Mouse (Mus musculus) hindbrain, embryonic 16.5 days (tissue): ENCODE results near the gene Pcp2. TPM values are rescaled to one million over a fixed set of nuclear protein-coding genes. Genes with fewer than 3 reads are reported as not detected.

Experiments used
- ATAC-seq: fragments of 200-750 bp; cut with Nextera tagmentation; 2 replicates; pipeline ENCODE4 v1.8.0; 2017; ENCODE audit warnings: moderate TSS enrichment, moderate library complexity
- H3K27ac ChIP-seq: fragments of 300-500 bp; sonication (generic); 2 replicates; pipeline ENCODE4 v1.5.1; 2014; ENCODE audit warnings: low read depth, mild to moderate bottlenecking, control low read depth, low read length, moderate library complexity
- H3K27me3 ChIP-seq: fragments of 300-500 bp; sonication (generic); replicated peaks from 2 replicates; pipeline ENCODE4 v1.6.1; 2014; ENCODE audit warnings: low read length; ENCODE audit not compliant: control insufficient read depth, insufficient read depth
- H3K36me3 ChIP-seq: fragments of 300-500 bp; sonication (generic); 2 replicates; pipeline ENCODE4 v1.6.1; 2014; ENCODE audit warnings: mild to moderate bottlenecking, low read length, moderate library complexity, mixed read lengths; ENCODE audit not compliant: control insufficient read depth, insufficient read depth
- H3K4me1 ChIP-seq: fragments of 300-500 bp; sonication (generic); 2 replicates; pipeline ENCODE4 v1.6.1; 2014; ENCODE audit warnings: low read depth, low read length; ENCODE audit not compliant: control insufficient read depth, insufficient read depth
- H3K4me2 ChIP-seq: fragments of 300-500 bp; sonication (generic); 2 replicates; pipeline ENCODE4 v1.6.1; 2014; ENCODE audit warnings: mild to moderate bottlenecking, low read length, control low read depth, moderate library complexity
- H3K4me3 ChIP-seq: fragments of 300-500 bp; sonication (generic); 2 replicates; pipeline ENCODE4 v1.5.1; 2014; ENCODE audit warnings: mild to moderate bottlenecking, low read length, control low read depth, moderate library complexity
- H3K9ac ChIP-seq: fragments of 300-500 bp; sonication (generic); 2 replicates; pipeline ENCODE4 v1.6.1; 2014; ENCODE audit warnings: low read depth, mild to moderate bottlenecking, control low read depth, low read length, moderate library complexity
- H3K9me3 ChIP-seq: fragments of 300-500 bp; sonication (generic); 2 replicates; pipeline ENCODE4 v1.6.1; 2014; ENCODE audit warnings: mild to moderate bottlenecking, low read length, moderate library complexity; ENCODE audit not compliant: control insufficient read depth
- WGBS: fragments of 180-500 bp; shearing (Covaris S2); extraction: QIAGEN DNeasy Blood & Tissue Kit; methylation state at CpG from one replicate; pipeline ENCODE4 v1.1.7; 2014; 5-methylcytosine and 5-hydroxymethylcytosine counted together
- polyA plus RNA-seq: library from polyadenylated mRNA; unstranded; fragments of >200 nt; fragmentation: Nextera tagmentation; extraction: Ambion mirVana; gene quantifications from 2 replicates; pipeline ENCODE4 v1.2.1, GENCODE M21; 2015

The Pcp2 gene
- polyA plus RNA-seq, 1 experiment from 2014 or later, result 30.6 TPM

DNA sequence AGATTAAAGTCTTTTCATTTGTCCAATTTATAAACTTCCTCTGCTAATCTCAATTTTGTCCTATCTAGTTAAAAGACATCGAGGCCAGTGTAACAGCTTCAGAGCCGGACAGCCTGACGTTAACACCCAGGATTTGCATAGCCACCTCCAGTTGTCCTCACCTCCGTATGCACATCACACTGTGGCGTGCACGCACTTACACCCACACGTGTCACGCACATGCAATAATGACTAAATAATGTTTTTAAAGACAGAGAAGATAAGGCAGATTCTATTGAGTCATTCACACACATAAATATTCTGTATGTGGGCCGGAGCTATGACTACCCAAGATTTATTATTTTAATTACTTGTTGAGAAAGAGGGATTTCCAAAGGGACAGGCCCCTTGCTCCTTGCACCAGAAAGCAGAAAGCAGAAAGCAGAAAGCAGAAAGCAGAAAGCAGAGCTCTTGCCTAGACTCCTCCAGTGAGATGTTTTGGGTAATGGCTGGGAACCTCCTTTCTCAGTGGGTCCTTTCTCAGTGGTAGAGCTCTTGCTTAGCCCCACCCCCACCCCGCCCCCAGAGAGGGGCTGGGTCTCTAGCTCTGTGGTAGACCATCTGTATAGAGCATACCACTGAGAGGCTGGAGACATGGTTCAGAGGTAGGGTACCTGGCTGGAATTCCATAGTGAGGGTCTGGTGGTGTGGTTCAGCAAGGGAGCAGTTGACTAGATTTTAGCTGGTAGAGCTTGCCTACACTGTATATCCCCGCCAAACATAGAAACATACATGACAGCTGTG, 29.6 kb upstream of the Pcp2 start:
- H3K9ac ChIP-seq, result no peak overlapping the region
- 73% methylated on average over 11 of the region's 11 CpGs for WGBS
- no peak overlapping the region for H3K4me3 ChIP-seq
- H3K9me3 ChIP-seq, result no peaks in the 10 kb centered on the region
- H3K27me3 ChIP-seq, result no peaks in the 10 kb centered on the region
- H3K4me2 ChIP-seq, result no peak overlapping the region
- no peaks in the 10 kb centered on the region; the same call in 1 of the 2 replicates for H3K4me1 ChIP-seq
- ATAC-seq, result no peak
- no peak overlapping the region for H3K27ac ChIP-seq
- H3K36me3 ChIP-seq, result no peaks in the 10 kb centered on the region

DNA sequence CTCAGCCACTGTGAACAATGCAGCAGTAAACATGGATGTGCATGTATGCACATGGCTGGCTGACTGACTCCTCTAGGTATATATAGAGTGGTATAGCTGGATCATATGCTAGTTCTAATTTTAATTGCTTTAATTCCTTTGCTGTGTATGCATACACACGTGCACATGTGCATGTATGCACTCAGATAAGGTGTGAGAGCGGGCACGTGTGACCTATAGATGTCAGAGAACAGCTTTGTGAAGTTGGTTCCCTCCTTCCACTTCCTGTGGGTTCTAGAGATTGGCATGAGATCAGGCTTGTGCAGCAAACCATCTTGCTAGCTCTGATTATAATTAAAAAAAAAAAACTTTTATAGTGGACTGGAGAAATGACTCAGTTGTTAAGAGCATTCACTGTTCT, 27.5 kb upstream of the Pcp2 start:
- no peak for ATAC-seq
- WGBS, result 73% methylated on average over 3 of the region's 3 CpGs
- H3K9ac ChIP-seq, result no peak overlapping the region
- H3K4me2 ChIP-seq, result no peak overlapping the region
- H3K4me3 ChIP-seq, result no peak overlapping the region
- no peaks in the 10 kb centered on the region; the same call in 1 of the 2 replicates for H3K4me1 ChIP-seq
- no peak overlapping the region for H3K27ac ChIP-seq
- H3K36me3 ChIP-seq, result no peaks in the 10 kb centered on the region
- no peaks in the 10 kb centered on the region for H3K27me3 ChIP-seq
- no peaks in the 10 kb centered on the region for H3K9me3 ChIP-seq

DNA sequence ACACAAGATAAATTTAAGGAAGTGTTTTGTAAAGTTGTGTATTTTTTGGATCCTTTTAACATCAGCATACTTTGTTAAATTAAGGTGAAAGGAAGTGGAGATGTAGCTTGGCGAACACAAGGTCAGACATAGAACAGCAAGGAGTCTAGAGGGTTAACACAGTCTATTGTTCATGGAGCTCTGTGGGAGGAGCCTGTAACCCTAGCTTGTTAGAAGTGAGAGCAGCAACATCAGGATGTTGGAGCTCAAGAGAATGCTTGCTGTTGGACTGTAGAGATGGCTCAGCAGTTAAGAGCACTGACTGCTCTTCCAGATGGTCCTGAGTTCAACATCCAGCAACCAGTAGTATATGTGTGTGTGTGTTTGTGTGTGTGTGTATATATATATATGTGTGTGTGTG, 23.6 kb upstream of the Pcp2 start:
- Histone ChIP-seq H3K4me2 (no peak overlapping the region), H3K9me3 (no peaks in the 10 kb centered on the region), H3K9ac (no peak overlapping the region), H3K4me3 (no peak overlapping the region), H3K4me1 (no peaks in the 10 kb centered on the region), H3K27ac (no peak overlapping the region), H3K27me3 (no peaks in the 10 kb centered on the region), H3K36me3 (no peaks in the 10 kb centered on the region)
- 37% methylated on average over 1 of the region's 1 CpGs for WGBS
- no peak for ATAC-seq

DNA sequence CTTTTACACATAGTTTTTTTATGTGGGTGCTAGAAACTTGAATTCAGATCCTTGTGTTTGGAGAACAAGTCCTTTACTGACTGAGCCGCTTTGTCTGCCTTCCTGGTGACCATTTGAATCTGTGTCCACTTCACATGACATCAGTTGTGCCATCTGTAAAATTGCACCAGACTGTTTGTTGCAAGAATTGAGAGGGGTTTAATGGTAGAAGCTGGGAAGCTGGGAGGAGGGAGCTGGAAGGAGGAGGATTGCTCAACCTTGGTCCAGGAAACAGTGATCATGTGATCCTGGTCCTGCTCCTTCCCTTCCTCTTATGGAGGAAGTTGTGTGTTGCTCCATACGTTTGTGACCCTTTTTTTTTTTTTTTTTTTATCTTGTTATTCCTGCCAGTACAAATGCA, 22.9 kb upstream of the Pcp2 start:
- Histone ChIP-seq H3K27ac (no peak overlapping the region), H3K9me3 (no peaks in the 10 kb centered on the region), H3K27me3 (no peaks in the 10 kb centered on the region), H3K4me2 (no peak overlapping the region), H3K36me3 (no peaks in the 10 kb centered on the region), H3K4me1 (no peaks in the 10 kb centered on the region), H3K9ac (no peak overlapping the region), H3K4me3 (no peak overlapping the region)
- WGBS, result 85% methylated on average over 2 of the region's 2 CpGs
- ATAC-seq, result no peak

GRCm38 (mm10) chr8:3647561-3647960, 22.2 kb upstream of the Pcp2 start:
- Histone ChIP-seq H3K9me3 (no peaks in the 10 kb centered on the region), H3K4me2 (no peak overlapping the region), H3K9ac (no peak overlapping the region), H3K36me3 (no peaks in the 10 kb centered on the region), H3K27ac (no peak overlapping the region), H3K27me3 (no peaks in the 10 kb centered on the region), H3K4me1 (no peaks in the 10 kb centered on the region), H3K4me3 (no peak overlapping the region)
- WGBS, result 82% methylated on average over 4 of the region's 4 CpGs
- no peak for ATAC-seq

DNA sequence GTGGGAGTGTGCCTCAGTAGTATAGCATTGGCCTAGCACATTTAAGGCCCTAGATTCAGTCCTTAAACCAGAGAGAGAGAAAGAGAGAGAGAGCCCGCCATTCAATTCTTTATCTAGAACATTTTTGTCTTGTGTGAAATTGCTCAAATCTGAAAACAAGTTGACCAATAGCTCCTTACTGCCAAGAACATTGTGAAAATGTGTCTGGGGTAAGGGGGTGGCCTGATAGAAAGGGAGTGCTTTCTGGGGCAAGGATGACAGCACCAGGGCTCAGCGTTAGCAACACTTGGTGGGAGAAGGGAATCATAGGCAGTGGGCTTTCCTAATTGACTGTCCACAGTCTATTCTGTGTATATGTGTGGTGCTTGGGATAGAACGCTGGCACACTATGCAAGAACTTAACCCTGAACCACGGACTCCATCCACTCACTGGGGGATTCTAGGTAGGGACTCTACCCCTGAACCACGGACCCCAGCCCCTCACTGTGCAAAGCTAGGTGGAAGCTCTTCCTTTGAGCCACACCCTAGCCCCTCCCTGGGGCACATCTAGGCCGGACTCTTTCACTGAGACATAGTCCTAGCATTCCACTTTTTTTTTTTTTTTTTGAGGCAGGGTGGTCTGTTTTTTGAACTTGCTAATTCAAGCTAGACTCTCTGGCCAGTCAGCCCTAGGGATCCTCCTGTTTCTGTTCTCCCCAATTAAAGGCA, 21.6 kb upstream of the Pcp2 start:
- no peak for ATAC-seq
- no peak overlapping the region for H3K9ac ChIP-seq
- 82% methylated on average over 6 of the region's 6 CpGs for WGBS

DNA sequence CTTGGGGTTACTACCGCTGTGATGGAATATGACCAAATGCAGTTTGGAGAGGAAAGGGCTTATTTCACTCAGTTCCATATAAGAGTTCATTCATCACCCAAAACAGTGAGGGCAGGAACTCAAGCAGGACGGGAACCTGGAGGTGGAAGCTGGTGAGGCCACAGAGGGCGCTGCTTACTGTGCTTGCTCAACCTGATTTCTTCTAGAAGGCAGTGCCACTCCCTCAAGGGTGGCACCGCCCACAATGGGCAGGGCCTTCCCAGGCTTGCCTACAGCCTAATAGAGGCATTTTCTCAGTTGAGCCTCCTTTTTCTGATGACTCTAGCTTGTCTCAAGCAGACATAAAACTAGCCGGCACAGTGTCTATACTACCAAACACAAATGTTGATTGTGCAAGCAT, 20.5 kb upstream of the Pcp2 start:
- no peak overlapping the region for H3K9ac ChIP-seq
- no peaks in the 10 kb centered on the region for H3K4me1 ChIP-seq
- no peaks in the 10 kb centered on the region for H3K36me3 ChIP-seq
- no peak overlapping the region for H3K4me3 ChIP-seq
- 21% methylated on average over 5 of the region's 5 CpGs for WGBS
- H3K9me3 ChIP-seq, result no peaks in the 10 kb centered on the region
- no peak overlapping the region for H3K4me2 ChIP-seq
- no peaks in the 10 kb centered on the region for H3K27me3 ChIP-seq
- no peak for ATAC-seq
- H3K27ac ChIP-seq, result no peak overlapping the region

More for the DNA sequence above, 21.6 kb upstream of the Pcp2 start:
- Histone ChIP-seq H3K4me3 (no peak overlapping the region), H3K27me3 (no peaks in the 10 kb centered on the region), H3K4me2 (no peak overlapping the region), H3K36me3 (no peaks in the 10 kb centered on the region), H3K9me3 (no peaks in the 10 kb centered on the region), H3K27ac (no peak overlapping the region), H3K4me1 (no peaks in the 10 kb centered on the region)

DNA sequence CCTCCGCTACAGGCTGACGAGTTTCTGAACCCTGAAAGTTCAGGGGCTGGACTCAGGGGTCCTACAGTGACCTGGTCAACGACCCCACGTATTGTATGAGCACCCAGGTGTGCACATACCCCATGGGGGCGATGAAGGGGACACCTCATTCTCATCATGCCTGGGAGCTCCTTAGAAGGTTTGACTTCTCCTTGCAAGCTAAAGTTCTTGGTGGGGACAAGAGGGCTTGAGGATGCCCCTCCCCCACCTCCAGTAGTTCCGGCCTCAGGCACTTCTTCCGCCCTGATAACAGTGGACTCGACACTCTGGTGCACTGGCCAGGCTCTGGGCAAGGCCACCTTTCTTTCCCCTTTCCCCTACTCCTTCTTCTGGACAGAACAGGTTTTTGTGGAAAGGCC, 6.1 kb upstream of the Pcp2 start:
- H3K27me3 ChIP-seq, result no peaks in the 10 kb centered on the region
- no peak overlapping the region for H3K27ac ChIP-seq
- peaks cover 9% of the 10 kb centered on the region for H3K4me1 ChIP-seq
- no peak; the same call in 1 of the 2 replicates for ATAC-seq
- WGBS, result 26% methylated on average over 8 of the region's 8 CpGs
- peak overlapping the region; percentile 64 for H3K4me2 ChIP-seq
- no peaks in the 10 kb centered on the region for H3K9me3 ChIP-seq
- H3K36me3 ChIP-seq, result no peaks in the 10 kb centered on the region
- H3K9ac ChIP-seq, result peak overlapping the region; percentile 58
- H3K4me3 ChIP-seq, result peak overlapping the region; percentile 49

GRCm38 (mm10) chr8:3630647-3631477, 5.5 kb upstream of the Pcp2 start, which contains the start of gene Stxbp2:
Gene Stxbp2 (plus strand): TSS chr8:3630955.
- Histone ChIP-seq H3K4me2 (peak within 1 kb of the TSS; percentile 64), H3K4me3 (peak within 1 kb of the TSS; percentile 49), H3K4me1 (peaks cover 9% of the 10 kb centered on the region), H3K9ac (peak within 1 kb of the TSS; percentile 58), H3K36me3 (no peaks in the 10 kb centered on the region), H3K9me3 (no peaks in the 10 kb centered on the region), H3K27ac (no peak within 1 kb of the TSS), H3K27me3 (no peaks in the 10 kb centered on the region)
- 4% methylated on average over 47 of the region's 47 CpGs for WGBS
- ATAC-seq, result peak; percentile 88
